Mouse (Mus musculus) 3134 (cell line): ENCODE results near the gene 4930558K02Rik.

Experiments
- DNase-seq: peaks from one replicate; pipeline ENCODE4 v3.0.0-alpha.2; 2011; ENCODE audit warnings: low spot score; ENCODE audit not compliant: insufficient read length; ENCODE audit errors: extremely low read depth

4930558K02Rik gene

DNA sequence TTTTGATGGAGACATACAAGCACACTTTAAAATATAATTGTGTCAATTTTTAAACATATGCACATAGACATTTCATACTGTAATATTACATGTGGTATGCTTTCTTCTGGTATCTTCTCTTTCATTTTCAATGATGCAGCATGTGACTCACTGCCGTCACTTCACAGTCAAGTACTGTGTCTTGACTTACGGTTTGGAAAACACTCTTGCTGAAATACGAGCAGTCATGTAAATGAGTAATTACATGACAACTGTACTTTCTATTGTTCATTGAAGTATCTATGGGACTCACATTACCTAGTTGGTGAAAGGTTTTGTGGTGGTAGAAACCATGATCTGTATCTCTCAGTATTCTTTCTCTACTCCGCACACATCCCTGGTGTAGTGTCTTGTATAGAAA, 72.3 kb downstream of the 4930558K02Rik start:
- DNase-seq = no peak

DNA sequence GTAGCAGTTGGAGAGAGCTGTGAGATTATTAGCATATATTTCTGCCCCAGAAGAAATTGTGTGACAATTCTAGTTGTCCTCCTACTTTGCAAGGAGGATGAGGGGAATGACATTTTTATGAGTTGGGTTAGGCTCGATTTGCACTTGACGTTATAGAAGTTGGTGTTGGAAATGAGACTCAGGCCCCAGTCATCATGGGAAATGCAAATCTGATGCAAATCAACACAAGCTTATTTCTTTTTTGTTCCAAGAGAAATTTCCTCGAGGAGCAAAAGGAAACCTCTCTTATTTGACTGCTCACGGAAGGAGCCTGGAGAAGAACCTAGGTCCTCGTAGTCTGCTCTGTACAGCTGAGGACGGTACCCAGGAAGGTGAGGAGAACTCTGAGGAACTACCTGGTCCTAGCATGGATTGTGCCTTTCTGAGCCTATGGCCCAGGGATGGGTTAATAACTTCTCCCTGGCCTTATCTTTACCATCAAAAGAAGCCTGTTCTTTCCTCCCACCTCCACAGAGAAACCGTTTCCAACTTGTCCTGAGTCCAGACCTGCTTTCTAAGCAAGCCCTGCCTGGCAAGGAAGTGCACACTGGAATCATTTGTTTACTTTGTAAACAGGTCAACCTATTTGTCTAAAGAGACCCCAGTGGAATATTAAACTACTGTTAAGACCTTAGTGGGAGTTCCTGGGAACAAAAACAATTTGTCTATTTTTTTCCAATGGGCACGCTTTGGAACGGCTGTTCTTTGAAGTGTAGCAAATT, 76.6 kb downstream of the 4930558K02Rik start:
- no peak for DNase-seq

DNA sequence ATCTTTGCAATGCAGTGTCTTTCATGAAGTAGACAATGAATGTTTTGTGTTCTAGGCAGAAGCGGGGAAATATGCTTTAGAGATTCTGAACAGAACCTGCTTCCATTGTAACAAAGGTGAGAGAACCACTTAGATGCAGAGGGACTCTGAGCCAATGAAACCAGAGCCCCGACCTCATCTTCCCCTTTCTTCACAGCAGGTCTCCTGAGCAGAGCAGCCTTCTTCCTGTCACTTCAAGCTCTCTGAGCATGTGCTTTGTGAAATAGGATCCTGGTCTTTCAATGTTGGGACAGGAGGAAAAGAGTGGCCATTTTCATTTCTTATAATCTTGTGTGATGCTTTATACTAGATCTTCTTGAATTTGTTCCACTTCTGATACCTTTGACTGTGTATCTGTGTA, 79.3 kb downstream of the 4930558K02Rik start:
- DNase-seq = no peak

DNA sequence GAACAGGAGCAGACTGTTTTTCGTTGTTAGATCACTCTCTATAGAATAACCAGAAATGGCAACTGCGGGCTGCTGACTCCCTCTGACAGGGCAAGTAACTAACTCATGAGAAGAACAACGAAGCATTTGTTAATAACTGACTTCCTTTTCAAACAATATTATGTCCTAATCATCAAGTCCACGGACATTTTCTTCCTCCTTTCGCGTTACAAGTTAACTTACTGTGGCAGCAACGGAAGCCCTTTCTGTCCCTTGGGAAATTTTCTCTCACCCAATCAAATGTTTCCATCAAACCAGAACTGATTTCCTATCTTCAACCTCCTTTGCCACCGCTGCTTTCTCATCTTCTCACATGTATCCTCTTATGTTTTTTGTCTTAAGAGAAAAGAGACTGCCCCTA, 82.2 kb downstream of the 4930558K02Rik start:
- DNase-seq = no peak

DNA sequence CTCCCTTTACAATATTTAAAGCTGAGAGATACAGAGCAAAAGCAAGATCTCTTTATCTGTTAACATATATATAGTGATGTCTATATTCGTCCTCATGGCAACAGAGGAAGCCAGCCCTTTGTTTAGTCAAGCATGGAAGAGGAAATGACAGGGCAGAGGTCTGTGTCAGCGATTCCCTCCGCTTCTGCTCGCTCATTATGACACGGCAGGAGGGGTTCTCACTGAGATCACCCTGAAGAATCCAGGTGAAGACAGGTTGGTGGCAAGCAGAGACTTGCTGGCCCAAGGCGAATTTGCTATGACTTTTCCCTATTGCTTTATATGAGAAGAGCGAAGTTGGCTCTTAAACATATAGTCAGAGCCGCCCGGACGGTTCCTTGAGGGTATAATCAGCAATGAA, 83.3 kb downstream of the 4930558K02Rik start:
- DNase-seq = no peak

DNA sequence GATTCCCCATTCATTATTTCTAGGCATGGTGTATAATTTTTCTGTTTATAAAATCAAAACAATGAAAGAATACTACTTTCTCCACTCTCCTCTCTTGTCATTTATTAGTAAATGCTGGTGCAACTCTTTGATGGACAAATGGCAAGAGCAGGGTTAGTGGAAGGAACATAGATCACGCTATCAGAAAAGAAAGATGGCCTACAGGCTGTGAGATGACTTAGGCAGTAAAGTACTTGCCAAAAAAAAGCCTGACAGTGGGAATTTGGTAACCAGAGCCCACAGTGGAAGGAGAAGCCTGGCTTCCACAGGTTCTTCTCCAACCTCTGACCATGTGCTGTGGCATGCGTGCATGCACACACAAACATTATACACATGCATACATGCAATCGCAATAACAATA, 84.4 kb downstream of the 4930558K02Rik start:
- no peak for DNase-seq

DNA sequence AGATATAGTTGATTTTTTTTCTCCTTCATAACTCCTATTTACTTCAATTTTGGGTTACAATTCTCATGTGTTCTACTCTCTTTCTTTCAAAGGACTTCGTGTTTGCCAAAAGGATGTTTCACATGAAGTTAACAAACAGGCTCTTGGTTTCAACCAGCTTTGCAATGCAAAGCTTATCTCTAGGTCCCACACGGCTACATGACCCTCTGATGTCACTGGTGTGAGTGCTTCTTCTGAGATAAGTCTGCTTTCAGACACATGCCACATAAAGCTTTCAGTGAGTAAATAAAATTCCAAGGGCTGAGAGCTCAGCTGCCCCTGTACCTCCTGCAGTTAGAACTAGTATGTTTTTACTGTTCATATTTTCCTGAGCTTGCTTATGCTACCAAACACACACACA, 84.9 kb downstream of the 4930558K02Rik start:
- DNase-seq = no peak

DNA sequence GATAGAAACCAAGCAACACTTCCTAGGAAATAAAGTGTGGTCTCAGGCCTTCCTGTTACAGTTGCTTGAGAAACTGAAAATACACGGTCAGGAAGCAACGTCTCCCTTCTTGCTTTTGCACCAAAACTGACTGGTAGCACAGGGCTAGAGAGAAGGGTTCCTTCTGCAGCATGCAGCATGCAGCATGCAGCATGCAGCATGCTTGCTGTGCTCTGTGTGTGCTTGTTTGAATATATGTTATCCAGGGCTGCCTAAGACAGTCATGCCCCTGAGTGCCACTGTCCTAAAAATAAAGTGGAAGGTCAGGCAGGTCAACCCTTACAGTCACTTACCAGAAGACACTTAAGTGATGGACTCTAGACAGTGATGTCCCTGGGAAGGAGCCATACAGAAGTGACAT, 85.3 kb downstream of the 4930558K02Rik start:
- no peak for DNase-seq
